ENCODE assay signal across 11 mouse cellular contexts in genomic region chr14:26047026-26047425, GRCm38 (mm10). TPM values are rescaled to one million over a fixed set of nuclear protein-coding genes. Genes with fewer than 3 reads are reported as not detected.
ATAC-seq lines count a peak whose summit lies in the region.
"Had no signal": no experiment of that assay in that cellular context is flagged by ENCODE, and none has a peak within 500 bp of the region (broad histone marks: within the 10 kb centered on the region; RNA-seq: fewer than 3 reads in every experiment).

No protein-coding gene starts in this region.

- ATAC-seq in common myeloid progenitor, adult 5-6 weeks (replicated peaks; ENCODE audit: low read depth, poor library complexity, severe bottlenecking) = peak; percentile 84
- ATAC-seq in erythroid progenitor cell, adult 5-6 weeks (replicated peaks; ENCODE audit: low FRiP score, poor library complexity, severe bottlenecking) = 0 out of 2 replicates have a peak, but pooled peaks have one; percentile 37
- ATAC-seq in hematopoietic stem cell, adult 5-6 weeks (replicated peaks in 1 of 2; ENCODE audit: insufficient read depth in 1 of 2, low FRiP score in 2 of 2, low TSS enrichment in 1 of 2, low read depth in 1 of 2, poor library complexity in 2 of 2, severe bottlenecking in 2 of 2) = peak; percentile 56 to 70
- peak; percentile 69 for ATAC-seq in megakaryocyte progenitor cell, adult 5-6 weeks (replicated peaks; ENCODE audit: poor library complexity)
- ATAC-seq in monocyte, adult 5-6 weeks (replicated peaks; ENCODE audit: insufficient number of reproducible peaks, low FRiP score, low TSS enrichment, poor library complexity, severe bottlenecking) = 0 out of 2 replicates have a peak, but pooled peaks have one; percentile 57

RNA-seq across cellular contexts. Expression of gene Gm9780, which starts 4.5 kb away (rescaled TPM):
- not detected in 2 replicates for total RNA-seq in common myeloid progenitor, adult 5-6 weeks (2017)
- total RNA-seq in erythroid progenitor cell, adult 5-6 weeks (2015; ENCODE audit: low replicate concordance) = 1.7 TPM in 1 of 2 replicates, not detected in the other
- 0.64 TPM in 1 of 2 replicates, not detected in the other for total RNA-seq in erythroid progenitor cell, adult 5-6 weeks (2017; ENCODE audit: low replicate concordance)
- not detected in 2 replicates for total RNA-seq in hematopoietic stem cell, adult 5-6 weeks (2017)
- not detected in 2 replicates for total RNA-seq in megakaryocyte progenitor cell, adult 5-6 weeks (2015)
- total RNA-seq in megakaryocyte progenitor cell, adult 5-6 weeks (2017) = not detected in 2 replicates
- total RNA-seq in monocyte, adult 5-6 weeks (2017) = not detected in 3 replicates
- total RNA-seq: CH12.LX, G1E had no signal

RNA-seq across cellular contexts. Expression of gene Tmem254c, which starts 20.1 kb away (rescaled TPM):
- total RNA-seq in common myeloid progenitor, adult 5-6 weeks (2017) = 24.6 and 28.3 TPM in 2 replicates
- 12.6 TPM in 1 of 2 replicates, not detected in the other for total RNA-seq in erythroid progenitor cell, adult 5-6 weeks (2015; ENCODE audit: low replicate concordance)
- total RNA-seq in erythroid progenitor cell, adult 5-6 weeks (2017; ENCODE audit: low replicate concordance) = 4.4 TPM in 1 of 2 replicates, not detected in the other
- total RNA-seq in hematopoietic stem cell, adult 5-6 weeks (2017) = 70.7 and 77.4 TPM in 2 replicates
- total RNA-seq in megakaryocyte progenitor cell, adult 5-6 weeks (2015) = 44.1 and 46.7 TPM in 2 replicates
- 22.2 and 38.6 TPM in 2 replicates for total RNA-seq in megakaryocyte progenitor cell, adult 5-6 weeks (2017)
- total RNA-seq in monocyte, adult 5-6 weeks (2017) = 21.2 to 71.6 TPM (median 36.3 TPM) in 3 replicates

RNA-seq across cellular contexts. Expression of gene Cphx2, which starts 34.3 kb away (rescaled TPM):
- total RNA-seq in common myeloid progenitor, adult 5-6 weeks (2017) = not detected in 2 replicates
- total RNA-seq in erythroid progenitor cell, adult 5-6 weeks (2015; ENCODE audit: low replicate concordance) = not detected in 2 replicates
- not detected in 2 replicates for total RNA-seq in erythroid progenitor cell, adult 5-6 weeks (2017; ENCODE audit: low replicate concordance)
- not detected in 2 replicates for total RNA-seq in hematopoietic stem cell, adult 5-6 weeks (2017)
- total RNA-seq in megakaryocyte progenitor cell, adult 5-6 weeks (2015) = not detected in 2 replicates
- not detected in 2 replicates for total RNA-seq in megakaryocyte progenitor cell, adult 5-6 weeks (2017)
- not detected in 3 replicates for total RNA-seq in monocyte, adult 5-6 weeks (2017)
- total RNA-seq: adrenal gland, adult 18-20 months; adrenal gland, adult 8-10 months; adrenal gland, postnatal 14 days; adrenal gland, postnatal 36 days; CH12.LX; G1E had no signal

RNA-seq across cellular contexts. Expression of gene Cphx3, which starts 35.1 kb away (rescaled TPM):
- not detected in 2 replicates for total RNA-seq in common myeloid progenitor, adult 5-6 weeks (2017)
- not detected in 2 replicates for total RNA-seq in erythroid progenitor cell, adult 5-6 weeks (2015; ENCODE audit: low replicate concordance)
- total RNA-seq in erythroid progenitor cell, adult 5-6 weeks (2017; ENCODE audit: low replicate concordance) = not detected in 2 replicates
- not detected in 2 replicates for total RNA-seq in hematopoietic stem cell, adult 5-6 weeks (2017)
- not detected in 2 replicates for total RNA-seq in megakaryocyte progenitor cell, adult 5-6 weeks (2015)
- not detected in 2 replicates for total RNA-seq in megakaryocyte progenitor cell, adult 5-6 weeks (2017)
- not detected in 3 replicates for total RNA-seq in monocyte, adult 5-6 weeks (2017)
- total RNA-seq: adrenal gland, adult 18-20 months; adrenal gland, adult 8-10 months; adrenal gland, postnatal 14 days; adrenal gland, postnatal 36 days; CH12.LX; G1E had no signal

Comparison
In these comparisons a context has a peak if more than half of its experiments do, and no peak if none do; other contexts are left out.
1. Peak in every context shown above with its lines: ATAC-seq.